Mouse (Mus musculus) adrenal gland, adult (tissue): ENCODE results near the gene Ifi47.

ENCODE experiments used
- DNase-seq, 2 experiments: peaks; one replicate each; pipeline ENCODE4 v3.0.0; 2022 to 2023; ENCODE audit warnings: low spot score in 1 of 2; ENCODE audit not compliant: inconsistent age in 2 of 2

Gene Ifi47

DNA sequence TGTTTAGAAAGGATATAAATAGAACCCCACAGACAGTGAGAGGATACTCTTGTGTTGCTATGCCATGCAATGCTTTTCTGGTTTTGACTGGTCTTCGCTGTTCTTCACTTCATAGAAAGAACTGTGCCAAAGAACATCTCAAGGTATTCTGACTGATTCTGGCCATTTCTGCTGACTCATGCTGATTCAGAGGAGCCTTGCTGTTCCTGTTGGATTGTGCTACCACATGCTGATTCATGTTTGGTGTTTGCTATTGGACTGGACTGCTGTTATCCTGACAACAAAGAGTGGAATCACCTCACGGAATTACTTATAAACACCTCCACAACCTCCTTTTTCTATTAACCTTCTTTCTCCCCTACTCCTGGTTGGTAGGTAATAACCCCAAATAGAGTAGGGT lies 47.8 kb downstream of the Ifi47 start:
- no peak for DNase-seq

DNA sequence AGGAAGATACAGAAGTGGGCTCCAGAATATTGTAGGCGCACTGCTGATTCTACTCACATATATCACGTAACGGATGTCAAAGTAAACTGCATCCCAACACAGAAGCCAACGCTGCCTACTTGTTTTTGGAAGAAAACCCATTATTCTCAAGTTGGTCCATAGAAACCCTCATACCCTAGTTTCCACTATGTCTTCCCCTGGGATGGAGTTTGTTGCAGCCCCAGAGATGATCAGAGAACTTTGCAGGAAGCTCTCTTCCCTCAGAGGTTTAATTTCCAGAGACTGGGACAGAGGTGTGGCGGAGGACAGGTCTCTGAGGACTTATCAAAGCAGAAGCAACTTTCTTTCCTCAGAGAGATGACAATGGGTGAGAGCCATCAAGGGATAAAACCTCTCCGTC lies 65.6 kb downstream of the Ifi47 start, which contains the start of gene Olfr1395:
Gene Olfr1395 (plus strand): TSS at position 301 of the 400 bp plus-strand sequence.
- DNase-seq: no peak
